In genomic region chr17:7802483-7802882, GRCm38 (mm10) we compare ENCODE assay signal across 16 mouse cellular contexts. TPM values are rescaled to one million over a fixed set of nuclear protein-coding genes. Genes with fewer than 3 reads are reported as not detected.
"Had no signal": no experiment of that assay in that cellular context is flagged by ENCODE, and none has a peak within 500 bp of the region (broad histone marks: within the 10 kb centered on the region; RNA-seq: fewer than 3 reads in every experiment).

No protein-coding gene starts in this region.

- DNase-seq: kidney, postnatal 10 days; kidney, postnatal 4 days; lung, adult 2 months; lung, postnatal 4 days; right cerebral cortex, postnatal 25 days; thymus, postnatal 36 days had no signal

- H3K4me2 ChIP-seq: limb, embryonic 12.5 days; liver, embryonic 11.5 days; liver, embryonic 15.5 days; midbrain, embryonic 15.5 days; neural tube, embryonic 13.5 days had no signal

- ATAC-seq: lung, postnatal 0 days; midbrain, embryonic 15.5 days had no signal

- H3K27ac ChIP-seq: layer of hippocampus, adult 2 months; left cerebral cortex, adult 2 months; limb, embryonic 12.5 days; liver, embryonic 15.5 days; midbrain, embryonic 10.5 days; midbrain, embryonic 15.5 days; neural tube, embryonic 13.5 days had no signal

- H3K4me3 ChIP-seq: layer of hippocampus, adult 2 months; left cerebral cortex, adult 2 months; limb, embryonic 12.5 days; liver, embryonic 15.5 days; midbrain, embryonic 10.5 days; midbrain, embryonic 15.5 days; neural tube, embryonic 13.5 days had no signal

- H3K9ac ChIP-seq: limb, embryonic 12.5 days; liver, embryonic 15.5 days; midbrain, embryonic 15.5 days; neural tube, embryonic 13.5 days had no signal

- H3K9me3 ChIP-seq: limb, embryonic 12.5 days; liver, embryonic 15.5 days; midbrain, embryonic 10.5 days; midbrain, embryonic 15.5 days; neural tube, embryonic 13.5 days had no signal

- H3K4me1 ChIP-seq: limb, embryonic 12.5 days; liver, embryonic 15.5 days; midbrain, embryonic 10.5 days; midbrain, embryonic 15.5 days; neural tube, embryonic 13.5 days had no signal

- H3K36me3 ChIP-seq: limb, embryonic 12.5 days; liver, embryonic 15.5 days; midbrain, embryonic 10.5 days; midbrain, embryonic 15.5 days; neural tube, embryonic 13.5 days had no signal

- H3K27me3 ChIP-seq: limb, embryonic 12.5 days; liver, embryonic 15.5 days; midbrain, embryonic 15.5 days; neural tube, embryonic 13.5 days had no signal

RNA-seq across cellular contexts. Expression of gene Fndc1, which starts 24.6 kb away (rescaled TPM):
- total RNA-seq: megakaryocyte, adult 5-6 weeks had no signal
